Mouse (Mus musculus): ENCODE results near the gene Mmp24. TPM values are rescaled to one million over a fixed set of nuclear protein-coding genes. Genes with fewer than 3 reads are reported as not detected.
A peak's percentile ranks its signal among the peaks of the same experiment; 100 is the strongest.

Gene Mmp24
- polyA plus RNA-seq, 1 experiment, result 0.16 TPM

DNA sequence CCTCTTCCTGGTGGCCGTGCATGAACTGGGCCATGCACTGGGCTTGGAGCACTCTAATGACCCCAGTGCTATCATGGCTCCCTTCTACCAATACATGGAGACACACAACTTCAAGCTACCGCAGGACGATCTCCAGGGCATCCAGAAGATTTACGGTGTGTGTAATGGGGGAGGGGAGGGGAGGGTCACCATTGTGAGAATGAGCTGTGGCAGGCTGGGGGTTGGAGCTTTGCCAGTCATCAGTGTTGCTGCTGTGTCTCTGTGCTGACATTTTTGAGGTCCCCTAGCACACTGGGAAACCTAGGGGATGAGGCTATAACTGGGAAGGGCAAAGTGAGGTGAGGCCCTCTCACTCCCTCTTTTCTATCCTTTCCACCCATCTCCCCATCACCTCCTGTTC, 32.3 kb downstream of the Mmp24 start:
- TF ChIP-seq CTCF (IDR thresholded peaks at IDR 0.05; ENCODE audit: borderline replicate concordance, insufficient read depth, low read length) (no peak), POLR2A (IDR thresholded peaks at IDR 0.05; ENCODE audit: low read depth, low read length) (no peak)
- no peak overlapping the region for H3K27ac ChIP-seq (ENCODE audit: insufficient read depth, low read length)
- no peak overlapping the region for H3K4me3 ChIP-seq (ENCODE audit: insufficient read depth, low read length)
- H3K4me1 ChIP-seq (ENCODE audit: control insufficient read depth, insufficient read depth, low read length), result peaks cover 5% of the 10 kb centered on the region

DNA sequence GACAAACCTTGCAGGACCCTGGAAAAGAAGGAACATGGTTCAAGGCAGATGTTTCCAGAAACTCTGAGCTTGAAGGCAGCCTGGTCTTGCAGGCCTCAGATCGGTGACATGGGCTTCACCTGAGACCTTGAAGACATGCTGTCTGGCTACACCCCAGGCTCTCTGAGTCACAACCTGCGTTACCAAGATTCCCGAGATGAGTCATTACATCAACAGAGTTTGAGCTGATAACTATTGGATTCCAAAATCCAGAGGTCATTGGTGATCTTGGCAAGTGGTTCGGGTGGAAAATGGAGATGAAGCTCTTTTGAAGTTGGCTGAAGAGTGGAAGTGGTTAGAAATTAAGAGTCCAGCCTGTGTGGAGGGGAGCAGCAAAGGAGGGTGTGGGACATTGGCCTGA, 34.5 kb downstream of the Mmp24 start:
- H3K4me1 ChIP-seq (ENCODE audit: control insufficient read depth, insufficient read depth, low read length), result peaks cover 5% of the 10 kb centered on the region
- H3K4me3 ChIP-seq (ENCODE audit: insufficient read depth, low read length), result no peak overlapping the region
- no peak for TF ChIP-seq CTCF (IDR thresholded peaks at IDR 0.05; ENCODE audit: borderline replicate concordance, insufficient read depth, low read length)
- TF ChIP-seq POLR2A (IDR thresholded peaks at IDR 0.05; ENCODE audit: low read depth, low read length), result no peak
- H3K27ac ChIP-seq (ENCODE audit: insufficient read depth, low read length), result no peak overlapping the region; the same call in 1 of the 2 replicates

DNA sequence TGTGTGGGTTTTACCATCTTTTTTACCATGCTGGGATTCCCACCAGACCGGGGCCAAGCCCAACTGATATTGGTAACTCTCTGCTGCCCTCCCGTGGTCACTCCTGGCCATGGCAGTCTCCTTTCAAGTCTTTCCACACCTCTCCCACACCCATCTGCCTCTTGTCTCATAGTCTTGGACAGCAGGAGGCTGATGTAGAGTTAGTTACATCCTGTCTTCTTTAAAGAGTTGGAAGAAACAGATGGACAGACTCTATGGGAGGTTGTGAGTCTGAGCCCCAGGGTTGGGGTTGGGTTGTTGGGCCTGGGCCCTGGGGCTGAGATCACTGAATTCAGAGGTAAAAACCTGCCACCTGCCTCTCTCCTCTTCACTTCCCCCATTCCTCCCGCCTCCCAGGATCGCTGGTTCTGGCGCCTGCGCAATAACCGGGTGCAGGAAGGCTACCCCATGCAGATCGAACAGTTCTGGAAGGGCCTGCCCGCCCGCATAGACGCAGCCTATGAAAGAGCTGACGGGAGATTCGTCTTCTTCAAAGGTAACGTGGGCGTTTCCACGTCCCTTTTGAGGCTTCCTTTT, 36.8 kb downstream of the Mmp24 start:
- Histone ChIP-seq H3K4me3 (ENCODE audit: insufficient read depth, low read length) (no peak overlapping the region), H3K4me1 (ENCODE audit: control insufficient read depth, insufficient read depth, low read length) (peaks cover 5% of the 10 kb centered on the region), H3K27ac (ENCODE audit: insufficient read depth, low read length) (no peak overlapping the region)
- TF ChIP-seq CTCF (IDR thresholded peaks at IDR 0.05; ENCODE audit: borderline replicate concordance, insufficient read depth, low read length) (peak; percentile 73; the same call in 1 of the 2 replicates), POLR2A (IDR thresholded peaks at IDR 0.05; ENCODE audit: low read depth, low read length) (no peak)

- peaks cover 5% of the 10 kb centered on the region for H3K4me1 ChIP-seq (ENCODE audit: control insufficient read depth, insufficient read depth, low read length)
- H3K4me3 ChIP-seq (ENCODE audit: insufficient read depth, low read length), result no peak overlapping the region
- TF ChIP-seq POLR2A (IDR thresholded peaks at IDR 0.05; ENCODE audit: low read depth, low read length) (no peak), CTCF (IDR thresholded peaks at IDR 0.05; ENCODE audit: borderline replicate concordance, insufficient read depth, low read length) (no peak)
- H3K27ac ChIP-seq (ENCODE audit: insufficient read depth, low read length), result no peak overlapping the region
These were observed 37.5 kb downstream of the Mmp24 start for GRCm38 (mm10) chr2:155812637-155813036.

GRCm38 (mm10) chr2:155814829-155815228, 39.7 kb downstream of the Mmp24 start:
- Histone ChIP-seq H3K27ac (ENCODE audit: insufficient read depth, low read length) (no peak overlapping the region), H3K4me1 (ENCODE audit: control insufficient read depth, insufficient read depth, low read length) (peaks cover 14% of the 10 kb centered on the region), H3K4me3 (ENCODE audit: insufficient read depth, low read length) (no peak overlapping the region)
- no peak for TF ChIP-seq POLR2A (IDR thresholded peaks at IDR 0.05; ENCODE audit: low read depth, low read length)
- TF ChIP-seq CTCF (IDR thresholded peaks at IDR 0.05; ENCODE audit: borderline replicate concordance, insufficient read depth, low read length), result no peak

- Histone ChIP-seq H3K4me3 (ENCODE audit: insufficient read depth, low read length) (no peak overlapping the region), H3K27ac (ENCODE audit: insufficient read depth, low read length) (no peak overlapping the region), H3K4me1 (ENCODE audit: control insufficient read depth, insufficient read depth, low read length) (peaks cover 11% of the 10 kb centered on the region; the same call in 1 of the 2 replicates)
- TF ChIP-seq POLR2A (IDR thresholded peaks at IDR 0.05; ENCODE audit: low read depth, low read length) (no peak; the same call in 1 of the 2 replicates), CTCF (IDR thresholded peaks at IDR 0.05; ENCODE audit: borderline replicate concordance, insufficient read depth, low read length) (no peak)
These were observed 41.0 kb downstream of the Mmp24 start for GRCm38 (mm10) chr2:155816179-155816578.

DNA sequence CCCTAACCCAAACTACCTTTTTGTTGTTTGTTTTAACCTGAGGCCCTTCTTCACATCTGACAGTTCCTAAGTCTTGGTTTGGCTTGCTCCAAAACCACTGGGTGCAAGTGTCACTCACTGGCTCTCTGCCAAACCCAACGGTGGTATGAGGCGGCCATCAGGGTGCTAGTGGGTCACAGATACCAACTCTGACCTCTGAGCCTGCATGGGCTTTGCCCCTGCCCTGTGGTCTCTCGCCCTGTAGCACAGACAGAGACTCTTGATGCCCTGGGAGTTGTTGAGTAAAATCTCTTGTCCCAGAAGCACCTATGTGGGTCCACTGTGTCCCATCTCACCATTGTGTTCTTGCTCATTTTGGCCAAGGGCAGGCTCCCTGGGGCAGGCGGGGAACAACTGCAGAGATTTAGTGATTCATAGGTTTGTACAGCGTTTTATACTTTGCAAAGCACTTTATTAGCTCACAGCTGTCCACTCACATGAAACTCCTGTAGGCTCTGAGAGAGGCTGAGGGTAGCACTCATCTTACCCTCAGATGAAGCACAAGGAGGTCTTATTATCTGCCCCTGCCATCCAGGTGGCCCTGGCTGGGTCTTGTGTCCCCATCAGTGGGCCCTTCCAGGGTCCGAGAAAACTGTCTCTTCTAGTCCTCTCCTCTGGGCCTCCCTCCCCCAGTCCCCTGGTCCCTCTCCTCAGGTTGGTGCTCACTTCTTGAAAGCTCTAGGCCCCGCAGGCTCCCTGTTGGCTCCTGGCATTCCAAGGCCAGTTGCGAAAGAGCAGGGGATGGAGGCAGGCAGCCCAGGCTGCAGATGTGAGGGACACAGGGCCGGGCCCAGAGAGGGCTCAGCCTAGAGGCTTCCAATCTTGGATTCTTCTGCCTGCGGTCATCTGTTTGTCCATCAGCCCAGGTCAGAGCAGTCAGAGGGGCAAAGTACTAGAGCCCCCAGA, 42.4 kb downstream of the Mmp24 start:
- peak overlapping the region; percentile 79 for H3K27ac ChIP-seq (ENCODE audit: insufficient read depth, low read length)
- peak overlapping the region; percentile 58 for H3K4me3 ChIP-seq (ENCODE audit: insufficient read depth, low read length)
- H3K4me1 ChIP-seq (ENCODE audit: control insufficient read depth, insufficient read depth, low read length), result peaks cover 11% of the 10 kb centered on the region; the same call in 1 of the 2 replicates
- TF ChIP-seq CTCF (IDR thresholded peaks at IDR 0.05; ENCODE audit: borderline replicate concordance, insufficient read depth, low read length) (no peak), POLR2A (IDR thresholded peaks at IDR 0.05; ENCODE audit: low read depth, low read length) (peak; percentile 29)

GRCm38 (mm10) chr2:155818596-155819391, 43.7 kb downstream of the Mmp24 start:
- H3K27ac ChIP-seq (ENCODE audit: insufficient read depth, low read length), result peak overlapping the region; percentile 79
- H3K4me3 ChIP-seq (ENCODE audit: insufficient read depth, low read length), result peak overlapping the region; percentile 58
- TF ChIP-seq POLR2A (IDR thresholded peaks at IDR 0.05; ENCODE audit: low read depth, low read length), result peak; percentile 99
- no peak for TF ChIP-seq CTCF (IDR thresholded peaks at IDR 0.05; ENCODE audit: borderline replicate concordance, insufficient read depth, low read length)

GRCm38 (mm10) chr2:155819392-155819448, 44.1 kb downstream of the Mmp24 start, which contains the start of gene BC029722:
Gene BC029722 (minus strand): TSS chr2:155819426.
- Histone ChIP-seq H3K27ac (ENCODE audit: insufficient read depth, low read length) (peak within 1 kb of the TSS; percentile 79), H3K4me3 (ENCODE audit: insufficient read depth, low read length) (peak within 1 kb of the TSS; percentile 58), H3K4me1 (ENCODE audit: control insufficient read depth, insufficient read depth, low read length) (peaks cover 11% of the 10 kb centered on the region; the same call in 1 of the 2 replicates)
- TF ChIP-seq CTCF (IDR thresholded peaks at IDR 0.05; ENCODE audit: borderline replicate concordance, insufficient read depth, low read length) (no peak), POLR2A (IDR thresholded peaks at IDR 0.05; ENCODE audit: low read depth, low read length) (no peak; the same call in 1 of the 2 replicates)

More at GRCm38 (mm10) chr2:155818596-155819391, 43.7 kb downstream of the Mmp24 start:
- H3K4me1 ChIP-seq (ENCODE audit: control insufficient read depth, insufficient read depth, low read length), result peaks cover 11% of the 10 kb centered on the region; the same call in 1 of the 2 replicates
